Comparison of ENCODE assay signal across 7 mouse cellular contexts in genomic region chr5:122820777-122821523, GRCm38 (mm10). TPM values are rescaled to one million over a fixed set of nuclear protein-coding genes. Genes with fewer than 3 reads are reported as not detected.
A peak's percentile ranks its signal among the peaks of the same experiment; 100 is the strongest.
DNase-seq lines count a peak whose midpoint lies in the region; ATAC-seq lines count a peak whose summit lies in the region.

TSS of gene Anapc5 (minus strand) at chr5:122821339.

- no peaks in the 10 kb centered on the region for H3K27me3 ChIP-seq in embryonic facial prominence, embryonic 11.5 days (ENCODE audit: control insufficient read depth, insufficient read depth, low read length)
- H3K27me3 ChIP-seq in limb, embryonic 10.5 days (ENCODE audit: low read depth, poor library complexity, severe bottlenecking) = no peaks in the 10 kb centered on the region
- H3K27me3 ChIP-seq in midbrain, embryonic 13.5 days = no peaks in the 10 kb centered on the region

- H3K9me3 ChIP-seq in embryonic facial prominence, embryonic 11.5 days (replicated peaks; ENCODE audit: control insufficient read depth, low read length) = no peaks in the 10 kb centered on the region
- H3K9me3 ChIP-seq in limb, embryonic 10.5 days (replicated peaks) = no peaks in the 10 kb centered on the region
- no peaks in the 10 kb centered on the region for H3K9me3 ChIP-seq in midbrain, embryonic 13.5 days

- peak; percentile 96 for DNase-seq in adrenal gland, postnatal 14 days
- DNase-seq in embryonic facial prominence, embryonic 11.5 days (ENCODE audit: low spot score) = peak; percentile 98
- peak; percentile 94 for DNase-seq in kidney, adult 11 months
- peak; percentile 92 for DNase-seq in limb, embryonic 10.5 days (ENCODE audit: low spot score)
- peak; percentile 94 for DNase-seq in spleen, adult 12 weeks (ENCODE audit: low spot score)

- peak within 1 kb of the TSS; percentile 94 for H3K27ac ChIP-seq in embryonic facial prominence, embryonic 11.5 days (replicated peaks; ENCODE audit: low read depth, low read length)
- peak within 1 kb of the TSS; percentile 98 for H3K27ac ChIP-seq in limb, embryonic 10.5 days
- H3K27ac ChIP-seq in midbrain, embryonic 13.5 days = peak within 1 kb of the TSS; percentile 94

- WGBS in embryonic facial prominence, embryonic 11.5 days = under 1% methylated on average over 55 of the region's 55 CpGs
- under 1% methylated on average over 55 of the region's 55 CpGs for WGBS in limb, embryonic 10.5 days
- under 1% methylated on average over 55 of the region's 55 CpGs for WGBS in midbrain, embryonic 13.5 days

- peak within 1 kb of the TSS; percentile 90 for H3K9ac ChIP-seq in embryonic facial prominence, embryonic 11.5 days (replicated peaks; ENCODE audit: low read length)
- H3K9ac ChIP-seq in midbrain, embryonic 13.5 days (replicated peaks) = peak within 1 kb of the TSS; percentile 74

- peaks cover 10% of the 10 kb centered on the region for H3K36me3 ChIP-seq in embryonic facial prominence, embryonic 11.5 days (replicated peaks; ENCODE audit: control insufficient read depth, insufficient read depth, low read depth, low read length)
- peaks cover 36% of the 10 kb centered on the region for H3K36me3 ChIP-seq in limb, embryonic 10.5 days
- peaks cover 30% of the 10 kb centered on the region for H3K36me3 ChIP-seq in midbrain, embryonic 13.5 days

- ATAC-seq in embryonic facial prominence, embryonic 11.5 days (replicated peaks; ENCODE audit: insufficient number of reproducible peaks, low FRiP score, low TSS enrichment, low read depth) = peak; percentile 99
- peak; percentile 98 for ATAC-seq in granulocyte monocyte progenitor cell, adult 5-6 weeks (replicated peaks; ENCODE audit: poor library complexity, severe bottlenecking)
- peak; percentile 99 for ATAC-seq in midbrain, embryonic 13.5 days

- peak within 1 kb of the TSS; percentile 74 for H3K4me3 ChIP-seq in embryonic facial prominence, embryonic 11.5 days (ENCODE audit: low read depth, low read length)
- H3K4me3 ChIP-seq in limb, embryonic 10.5 days = peak within 1 kb of the TSS; percentile 85
- H3K4me3 ChIP-seq in midbrain, embryonic 13.5 days (replicated peaks) = peak within 1 kb of the TSS; percentile 78

- peak within 1 kb of the TSS; percentile 63 for H3K4me2 ChIP-seq in embryonic facial prominence, embryonic 11.5 days (ENCODE audit: low read depth, low read length)
- peak within 1 kb of the TSS; percentile 66 for H3K4me2 ChIP-seq in midbrain, embryonic 13.5 days (replicated peaks)

- H3K4me1 ChIP-seq in embryonic facial prominence, embryonic 11.5 days (ENCODE audit: control insufficient read depth, insufficient read depth, low read length) = no peaks in the 10 kb centered on the region
- H3K4me1 ChIP-seq in limb, embryonic 10.5 days = peaks cover 7% of the 10 kb centered on the region
- peaks cover 26% of the 10 kb centered on the region for H3K4me1 ChIP-seq in midbrain, embryonic 13.5 days (replicated peaks)

RNA-seq across cellular contexts. Expression of gene Anapc5, which starts in this region (rescaled TPM):
- 173 and 195 TPM in 2 replicates for total RNA-seq in adrenal gland, postnatal 14 days (2021)
- 489 and 493 TPM in 2 replicates for polyA plus RNA-seq in embryonic facial prominence, embryonic 11.5 days (2014; fragmentation: Nextera tagmentation; extraction: Ambion mirVana)
- total RNA-seq in granulocyte monocyte progenitor cell, adult 5-6 weeks (2014; fragmentation: Nextera tagmentation) = 306 and 321 TPM in 2 replicates
- total RNA-seq in granulocyte monocyte progenitor cell, adult 5-6 weeks (2017) = 339 and 341 TPM in 2 replicates
- 489 and 505 TPM in 2 replicates for polyA plus RNA-seq in limb, embryonic 10.5 days (2016; fragmentation: Nextera tagmentation; extraction: Ambion mirVana)
- polyA plus RNA-seq in midbrain, embryonic 13.5 days (2015; fragmentation: Nextera tagmentation; extraction: Ambion mirVana) = 527 and 540 TPM in 2 replicates

Comparison
In these comparisons a context has a peak if more than half of its experiments do, and no peak if none do; other contexts are left out.
1. Peak in every context shown above with its lines: DNase-seq, ATAC-seq, H3K4me3 ChIP-seq and H3K27ac ChIP-seq.